In genomic region chr15:77035643-77036042, GRCm38 (mm10) we compare ENCODE assay signal across 15 mouse cellular contexts. TPM values are rescaled to one million over a fixed set of nuclear protein-coding genes. Genes with fewer than 3 reads are reported as not detected.
DNase-seq lines count a peak whose midpoint lies in the region; ATAC-seq lines count a peak whose summit lies in the region.
"Had no signal": no experiment of that assay in that cellular context is flagged by ENCODE, and none has a peak within 500 bp of the region (broad histone marks: within the 10 kb centered on the region; RNA-seq: fewer than 3 reads in every experiment).

No protein-coding gene starts in this region.

- intact Hi-C loops in heart, postnatal 14 days (cut with DNase I): loop anchor here (5.0 kb wide), 3 partner anchors 117 to 327 kb away; no protein-coding TSS in a partner anchor

- no peak overlapping the region for H3K4me3 ChIP-seq in heart, embryonic 11.5 days (ENCODE audit: low read depth, low read length)
- no peak overlapping the region for H3K4me3 ChIP-seq in liver, embryonic 13.5 days (replicated peaks)
- no peak overlapping the region for H3K4me3 ChIP-seq in liver, embryonic 12.5 days
- H3K4me3 ChIP-seq in embryonic facial prominence, embryonic 15.5 days (replicated peaks): no peak overlapping the region
- no peak overlapping the region for H3K4me3 ChIP-seq in stomach, embryonic 14.5 days (ENCODE audit: low read depth, low read length)

- H3K27ac ChIP-seq in heart, embryonic 11.5 days (ENCODE audit: low read depth, low read length): peak overlapping the region; percentile 100
- no peak overlapping the region for H3K27ac ChIP-seq in liver, embryonic 13.5 days
- H3K27ac ChIP-seq in liver, embryonic 12.5 days: no peak overlapping the region
- H3K27ac ChIP-seq in embryonic facial prominence, embryonic 15.5 days (replicated peaks): peak overlapping the region; percentile 97
- H3K27ac ChIP-seq in stomach, embryonic 14.5 days (ENCODE audit: low read length): peak overlapping the region; percentile 98

- H3K27me3 ChIP-seq in heart, embryonic 11.5 days (ENCODE audit: control insufficient read depth, insufficient read depth, low read length): no peaks in the 10 kb centered on the region
- H3K27me3 ChIP-seq in liver, embryonic 13.5 days: peaks cover 10% of the 10 kb centered on the region
- H3K27me3 ChIP-seq in liver, embryonic 12.5 days (replicated peaks): peaks cover 24% of the 10 kb centered on the region; the same call in 1 of the 2 replicates
- H3K27me3 ChIP-seq in embryonic facial prominence, embryonic 15.5 days: no peaks in the 10 kb centered on the region
- no peaks in the 10 kb centered on the region for H3K27me3 ChIP-seq in stomach, embryonic 14.5 days (ENCODE audit: control insufficient read depth, insufficient read depth, low read length)

- H3K9me3 ChIP-seq in heart, embryonic 11.5 days (replicated peaks; ENCODE audit: control insufficient read depth, low read length): no peaks in the 10 kb centered on the region
- no peaks in the 10 kb centered on the region for H3K9me3 ChIP-seq in liver, embryonic 13.5 days (replicated peaks)
- no peaks in the 10 kb centered on the region for H3K9me3 ChIP-seq in liver, embryonic 12.5 days (replicated peaks)
- H3K9me3 ChIP-seq in embryonic facial prominence, embryonic 15.5 days (replicated peaks): no peaks in the 10 kb centered on the region
- H3K9me3 ChIP-seq in stomach, embryonic 14.5 days (ENCODE audit: control insufficient read depth, low read depth, low read length): no peaks in the 10 kb centered on the region

- DNase-seq in heart, postnatal 14 days: no peak
- no peak for DNase-seq in liver, embryonic 13.5 days
- DNase-seq in ovary, postnatal 36 days (ENCODE audit: low spot score): no peak
- DNase-seq in right cerebral cortex, postnatal 4 days: no peak
- DNase-seq: adrenal gland, adult 8-10 months; gastrocnemius, postnatal 36 days; kidney, postnatal 10 days; lung, adult 2 months; thymus, adult 18-20 months had no signal

- H3K9ac ChIP-seq in heart, embryonic 11.5 days (ENCODE audit: low read depth, low read length): 0 out of 2 replicates have a peak overlapping the region, but pooled peaks have one; percentile 79
- H3K9ac ChIP-seq in liver, embryonic 13.5 days: no peak overlapping the region
- H3K9ac ChIP-seq in liver, embryonic 12.5 days: no peak overlapping the region
- H3K9ac ChIP-seq in embryonic facial prominence, embryonic 15.5 days: no peak overlapping the region
- H3K9ac ChIP-seq in stomach, embryonic 14.5 days (replicated peaks; ENCODE audit: low read depth, low read length): no peak overlapping the region

- no peaks in the 10 kb centered on the region for H3K36me3 ChIP-seq in heart, embryonic 11.5 days (ENCODE audit: control insufficient read depth, insufficient read depth, low read length)
- H3K36me3 ChIP-seq in liver, embryonic 13.5 days: no peaks in the 10 kb centered on the region
- H3K36me3 ChIP-seq in liver, embryonic 12.5 days: no peaks in the 10 kb centered on the region
- H3K36me3 ChIP-seq in embryonic facial prominence, embryonic 15.5 days: no peaks in the 10 kb centered on the region
- H3K36me3 ChIP-seq in stomach, embryonic 14.5 days (ENCODE audit: control insufficient read depth, insufficient read depth, low read length): no peaks in the 10 kb centered on the region

- WGBS in heart, embryonic 11.5 days (ENCODE audit: insufficient replicate concordance): 84% methylated on average over 3 of the region's 3 CpGs
- WGBS in liver, embryonic 13.5 days (ENCODE audit: insufficient replicate concordance): 53% methylated on average over 3 of the region's 3 CpGs
- 60% methylated on average over 3 of the region's 3 CpGs for WGBS in liver, embryonic 12.5 days (ENCODE audit: insufficient replicate concordance)
- 76% methylated on average over 3 of the region's 3 CpGs for WGBS in embryonic facial prominence, embryonic 15.5 days
- WGBS in stomach, embryonic 14.5 days: 74% methylated on average over 3 of the region's 3 CpGs

- no peak for ATAC-seq in heart, embryonic 11.5 days (replicated peaks; ENCODE audit: insufficient number of reproducible peaks, low FRiP score, low TSS enrichment)
- peak; percentile 46; the same call in 1 of the 2 replicates for ATAC-seq in liver, embryonic 13.5 days (ENCODE audit: low read depth)
- ATAC-seq in liver, embryonic 12.5 days: no peak
- ATAC-seq in embryonic facial prominence, embryonic 15.5 days (ENCODE audit: insufficient number of reproducible peaks, low FRiP score, low TSS enrichment, low read depth): no peak
- ATAC-seq in stomach, embryonic 14.5 days (ENCODE audit: insufficient number of reproducible peaks, insufficient read depth, low FRiP score, low read depth): no peak
- ATAC-seq: forebrain, embryonic 14.5 days had no signal

- no peak overlapping the region for H3K4me2 ChIP-seq in heart, embryonic 11.5 days
- no peak overlapping the region for H3K4me2 ChIP-seq in liver, embryonic 13.5 days
- H3K4me2 ChIP-seq in liver, embryonic 12.5 days: no peak overlapping the region
- H3K4me2 ChIP-seq in embryonic facial prominence, embryonic 15.5 days (replicated peaks): no peak overlapping the region
- no peak overlapping the region for H3K4me2 ChIP-seq in stomach, embryonic 14.5 days (replicated peaks; ENCODE audit: low read depth, low read length)

- H3K4me1 ChIP-seq in heart, embryonic 11.5 days (ENCODE audit: control insufficient read depth, insufficient read depth, low read length): peaks cover 53% of the 10 kb centered on the region
- H3K4me1 ChIP-seq in liver, embryonic 13.5 days (replicated peaks): peaks cover 17% of the 10 kb centered on the region
- peaks cover 11% of the 10 kb centered on the region for H3K4me1 ChIP-seq in liver, embryonic 12.5 days
- H3K4me1 ChIP-seq in embryonic facial prominence, embryonic 15.5 days: peaks cover 55% of the 10 kb centered on the region
- peaks cover 32% of the 10 kb centered on the region for H3K4me1 ChIP-seq in stomach, embryonic 14.5 days (ENCODE audit: control insufficient read depth, insufficient read depth, low read length)

RNA-seq across cellular contexts. Expression of gene Apol6, which starts 8.9 kb away (rescaled TPM):
- 0.16 and 0.52 TPM in 2 replicates for polyA plus RNA-seq in heart, embryonic 11.5 days (2014; fragmentation: Nextera tagmentation; extraction: Ambion mirVana)
- total RNA-seq in heart, postnatal 14 days (2021): 1 to 10 TPM in 1 of 2 experiments, under 1 TPM in 1; 0.66 to 2.5 TPM
- polyA plus RNA-seq in liver, embryonic 13.5 days (2015; fragmentation: Nextera tagmentation; extraction: Ambion mirVana): 0.19 and 0.36 TPM in 2 replicates
- polyA plus RNA-seq in liver, embryonic 12.5 days (2016; fragmentation: Nextera tagmentation; extraction: Ambion mirVana): 0.14 and 0.25 TPM in 2 replicates
- 0.26 and 0.33 TPM in 2 replicates for polyA plus RNA-seq in embryonic facial prominence, embryonic 15.5 days (2015; fragmentation: Nextera tagmentation; extraction: Ambion mirVana)
- polyA plus RNA-seq in stomach, embryonic 14.5 days (2014; fragmentation: Nextera tagmentation; extraction: Ambion mirVana): 0.12 TPM in 1 of 2 replicates, not detected in the other
- polyA plus RNA-seq: forebrain, embryonic 14.5 days had no signal

RNA-seq across cellular contexts. Expression of gene Mb, which starts 14.8 kb away (rescaled TPM):
- polyA plus RNA-seq in heart, embryonic 11.5 days (2014; fragmentation: Nextera tagmentation; extraction: Ambion mirVana): 138 and 139 TPM in 2 replicates
- over 10,000 TPM; 12,884 to 13,789 TPM for total RNA-seq in heart, postnatal 14 days (2021)
- polyA plus RNA-seq in liver, embryonic 13.5 days (2015; fragmentation: Nextera tagmentation; extraction: Ambion mirVana): 0.39 and 0.98 TPM in 2 replicates
- 0.17 TPM in 1 of 2 replicates, not detected in the other for polyA plus RNA-seq in liver, embryonic 12.5 days (2016; fragmentation: Nextera tagmentation; extraction: Ambion mirVana)
- 5.8 and 6.9 TPM in 2 replicates for polyA plus RNA-seq in embryonic facial prominence, embryonic 15.5 days (2015; fragmentation: Nextera tagmentation; extraction: Ambion mirVana)
- 0.39 and 1.8 TPM in 2 replicates for polyA plus RNA-seq in stomach, embryonic 14.5 days (2014; fragmentation: Nextera tagmentation; extraction: Ambion mirVana)
- polyA plus RNA-seq: forebrain, embryonic 14.5 days; small intestine, adult 2 months had no signal

Comparison
In these comparisons a context has a peak if more than half of its experiments do, and no peak if none do; other contexts are left out.
1. H3K27ac ChIP-seq: peak in heart, embryonic 11.5 days (single experiment), embryonic facial prominence, embryonic 15.5 days (single experiment) and stomach, embryonic 14.5 days (single experiment); none in liver, embryonic 13.5 days (single experiment) and liver, embryonic 12.5 days (single experiment).
2. RNA of gene Mb, which starts 14.8 kb away (polyA plus RNA-seq): 138 to 139 TPM in heart, embryonic 11.5 days; 5.8 to 6.9 TPM in embryonic facial prominence, embryonic 15.5 days, 0.39 to 0.98 TPM in liver, embryonic 13.5 days, 0.39 to 1.8 TPM in stomach, embryonic 14.5 days and 0.17 TPM in liver, embryonic 12.5 days; every median in the first group is over 10 times any median in the second.